Mouse (Mus musculus): Measurements from ENCODE around the gene Bcap29. TPM values are rescaled to one million over a fixed set of nuclear protein-coding genes. Genes with fewer than 3 reads are reported as not detected.
"Not testable (repeated sequence)": the region's sequence is repeated elsewhere in the genome, so short reads cannot be mapped to it uniquely, and the experiment has no call there.

Bcap29 gene
- total RNA-seq, 2 experiments from 2014 or later = 34.8 to 37.2 TPM

GRCm38 (mm10) chr12:31581319-31581810, 53.1 kb downstream of the Bcap29 start:
- intact Hi-C loops (cut with DNase I) = loop anchor here (5.0 kb wide), 1 partner anchor 39 kb away; no protein-coding TSS in a partner anchor
- DNase-seq (ENCODE audit: low spot score in 2 of 2) = peak; percentile 24 to 43

GRCm38 (mm10) chr12:31580634-31581318, 53.7 kb downstream of the Bcap29 start:
- DNase-seq (ENCODE audit: low spot score in 2 of 2) = peak; percentile 24 to 43
- intact Hi-C loops (cut with DNase I) = loop anchor here (5.0 kb wide), 1 partner anchor 38 kb away; no protein-coding TSS in a partner anchor

GRCm38 (mm10) chr12:31578691-31579476, 55.6 kb downstream of the Bcap29 start:
- intact Hi-C loops (cut with DNase I) = no loop called here
- DNase-seq (ENCODE audit: low spot score in 2 of 2) = peak; percentile 65 to 86

- intact Hi-C loops (cut with DNase I) = no loop called here
- no peak for DNase-seq (ENCODE audit: low spot score in 2 of 2)
These were observed 60.0 kb downstream of the Bcap29 start for GRCm38 (mm10) chr12:31574506-31574905.

- no peak for DNase-seq (ENCODE audit: low spot score in 2 of 2)
- intact Hi-C loops (cut with DNase I) = no loop called here
These were observed 64.7 kb downstream of the Bcap29 start for GRCm38 (mm10) chr12:31569784-31570183.

GRCm38 (mm10) chr12:31568661-31569060, 65.8 kb downstream of the Bcap29 start:
- intact Hi-C loops (cut with DNase I) = no loop called here
- no peak for DNase-seq (ENCODE audit: low spot score in 2 of 2)

GRCm38 (mm10) chr12:31567535-31567934, 66.9 kb downstream of the Bcap29 start:
- DNase-seq (ENCODE audit: low spot score in 2 of 2); intact Hi-C loops (cut with DNase I): not testable (repeated sequence)

- DNase-seq (ENCODE audit: low spot score in 2 of 2) = no peak
- intact Hi-C loops (cut with DNase I) = no loop called here
These were observed 73.7 kb downstream of the Bcap29 start for GRCm38 (mm10) chr12:31560712-31561111.

GRCm38 (mm10) chr12:31560002-31560401, 74.5 kb downstream of the Bcap29 start:
- intact Hi-C loops (cut with DNase I) = no loop called here
- no peak for DNase-seq (ENCODE audit: low spot score in 2 of 2)

- DNase-seq (ENCODE audit: low spot score in 2 of 2) = no peak
- intact Hi-C loops (cut with DNase I) = no loop called here
These were observed 80.1 kb downstream of the Bcap29 start for GRCm38 (mm10) chr12:31554371-31554770.

GRCm38 (mm10) chr12:31551252-31551651, 83.2 kb downstream of the Bcap29 start:
- intact Hi-C loops (cut with DNase I) = no loop called here
- DNase-seq (ENCODE audit: low spot score in 2 of 2) = no peak

- DNase-seq (ENCODE audit: low spot score in 2 of 2) = no peak
- intact Hi-C loops (cut with DNase I) = no loop called here
These were observed 88.4 kb downstream of the Bcap29 start for GRCm38 (mm10) chr12:31546061-31546460.

GRCm38 (mm10) chr12:31545219-31545618, 89.2 kb downstream of the Bcap29 start:
- DNase-seq (ENCODE audit: low spot score in 2 of 2) = no peak
- intact Hi-C loops (cut with DNase I) = no loop called here

GRCm38 (mm10) chr12:31541541-31541940, 92.9 kb downstream of the Bcap29 start:
- intact Hi-C loops (cut with DNase I) = loop anchor here (5.0 kb wide), 1 partner anchor 41 kb away; no protein-coding TSS in a partner anchor
- DNase-seq (ENCODE audit: low spot score in 2 of 2) = peak in 1 of 2 experiments; percentile 74

Other genes with a start within 250 kb of the Bcap29 start
- gene Slc26a3, start 243.8 kb downstream of the Bcap29 start, total RNA-seq (2021) = under 1 TPM; 0.16 to 0.32 TPM
- 10 to 100 TPM; 23.3 to 24.5 TPM for gene Cbll1, start 135.0 kb downstream of the Bcap29 start, total RNA-seq (2021)
- 1 to 10 TPM; 2.1 to 2.5 TPM for gene Slc26a4, start 74.7 kb downstream of the Bcap29 start, total RNA-seq (2021)
- 1 to 10 TPM; 8.7 to 8.9 TPM for gene Dus4l, start 20.2 kb upstream of the Bcap29 start, total RNA-seq (2021)
- 10 to 100 TPM; 37.4 to 43.5 TPM for gene Cog5, start 20.2 kb upstream of the Bcap29 start, total RNA-seq (2021)
- gene Gpr22, start 79.3 kb upstream of the Bcap29 start, total RNA-seq (2021) = 10 to 100 TPM; 53.4 to 53.6 TPM

Measured in left cerebral cortex, postnatal 25 days (tissue).